Mouse (Mus musculus): ENCODE measurements around the gene Sh3bp5l.

DNA sequence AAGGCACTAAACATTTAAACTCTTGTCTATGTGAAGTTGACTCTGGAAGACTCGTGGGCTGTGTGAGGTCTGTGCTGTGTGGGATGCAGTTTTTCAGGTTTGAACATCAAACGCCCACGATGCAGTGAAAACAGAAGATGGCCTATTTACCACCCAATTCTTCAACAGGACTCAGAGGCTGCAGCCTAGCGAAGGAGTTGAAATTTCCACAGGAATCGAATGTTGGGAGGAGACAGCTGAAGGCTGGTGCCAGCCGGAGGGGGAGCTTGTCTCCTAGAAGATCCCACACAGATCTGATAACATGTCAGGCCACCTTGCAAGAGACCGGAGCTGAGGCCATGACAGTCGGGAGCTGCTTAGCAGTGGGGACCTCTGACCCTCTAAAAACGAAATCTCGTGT, 24.0 kb downstream of the Sh3bp5l start:
- no peak for TF ChIP-seq CTCF (IDR thresholded peaks at IDR 0.05; ENCODE audit: low read depth, low read length)
- TF ChIP-seq POLR2AphosphoS5 (IDR thresholded peaks at IDR 0.05; ENCODE audit: insufficient replicate concordance, low read depth, low read length), result no peak
- no peak for TF ChIP-seq TAL1 (conservative IDR thresholded peaks at IDR 0.05; ENCODE audit: low read depth, low read length)
- TF ChIP-seq GATA1 (IDR thresholded peaks at IDR 0.05; ENCODE audit: borderline replicate concordance, low read length), result no peak
- TF ChIP-seq GATA2 (IDR thresholded peaks at IDR 0.05; ENCODE audit: borderline replicate concordance, low read depth, low read length), result no peak

Measured in G1E (cell line).